Mouse (Mus musculus) lung, embryonic 14.5 days (tissue): ENCODE results near the gene Ahnak. TPM values are rescaled to one million over a fixed set of nuclear protein-coding genes. Genes with fewer than 3 reads are reported as not detected.

Experiments
- ATAC-seq: fragments of 200-750 bp; cut with Nextera tagmentation; 2 replicates; pipeline ENCODE4 v1.8.0; 2017; ENCODE audit warnings: mild to moderate bottlenecking, moderate TSS enrichment, moderate library complexity; ENCODE audit not compliant: insufficient read depth
- DNase-seq: peaks from one replicate; pipeline ENCODE4 v3.0.0-alpha.2; 2015
- H3K27ac ChIP-seq: fragments of 300-500 bp; sonication (generic); 2 replicates; pipeline ENCODE4 v1.5.1; 2014; ENCODE audit warnings: low read depth, mild to moderate bottlenecking, moderate library complexity
- H3K27me3 ChIP-seq: fragments of 300-500 bp; sonication (generic); 2 replicates; pipeline ENCODE4 v1.6.1; 2014; ENCODE audit warnings: low read length, control low read depth; ENCODE audit not compliant: insufficient read depth
- H3K36me3 ChIP-seq: fragments of 300-500 bp; sonication (generic); 2 replicates; pipeline ENCODE4 v1.6.1; 2014; ENCODE audit warnings: control low read depth; ENCODE audit not compliant: insufficient read depth
- H3K4me1 ChIP-seq: fragments of 300-500 bp; sonication (generic); 2 replicates; pipeline ENCODE4 v1.6.1; 2014; ENCODE audit warnings: antibody characterized with exemption, control low read depth; ENCODE audit not compliant: insufficient read depth
- H3K4me2 ChIP-seq: fragments of 300-500 bp; sonication (generic); 2 replicates; pipeline ENCODE4 v1.6.1; 2014; ENCODE audit warnings: mild to moderate bottlenecking
- H3K4me3 ChIP-seq: fragments of 300-500 bp; sonication (generic); 2 replicates; pipeline ENCODE4 v1.5.1; 2014; ENCODE audit warnings: low read depth, low read length
- H3K9ac ChIP-seq: fragments of 300-500 bp; sonication (generic); 2 replicates; pipeline ENCODE4 v1.6.1; 2014
- H3K9me3 ChIP-seq: fragments of 300-500 bp; sonication (generic); 2 replicates; pipeline ENCODE4 v1.6.1; 2016; ENCODE audit warnings: low read depth, low read length, control low read depth
- CTCF ChIP-seq: IDR thresholded peaks from 2 replicates; pipeline ENCODE4 v1.5.1; 2016; ENCODE audit warnings: antibody characterized with exemption, low read depth
- whole genome bisulfite sequencing: fragments of 180-500 bp; shearing (Covaris S2); extraction: QIAGEN DNeasy Blood & Tissue Kit; methylation state at CpG from one replicate; pipeline ENCODE4 v1.1.7; 2014; 5-methylcytosine and 5-hydroxymethylcytosine counted together
- polyA plus RNA-seq: library from polyadenylated mRNA; unstranded; fragments of >200 nt; fragmentation: Nextera tagmentation; extraction: Ambion mirVana; gene quantifications from 2 replicates; pipeline ENCODE4 v1.2.1, GENCODE M21; 2014

Gene Ahnak
- polyA plus RNA-seq, 1 experiment from 2014 or later: 14.9 TPM

GRCm38 (mm10) chr19:9019298-9019697 is 30.2 kb downstream of the Ahnak start:
- ATAC-seq: no peak
- no peaks in the 10 kb centered on the region for H3K4me1 ChIP-seq
- no peak overlapping the region for H3K4me3 ChIP-seq
- no peak for DNase-seq
- H3K27ac ChIP-seq: no peak overlapping the region
- no peak overlapping the region for H3K4me2 ChIP-seq
- H3K9ac ChIP-seq: no peak overlapping the region
- H3K27me3 ChIP-seq: no peaks in the 10 kb centered on the region
- H3K9me3 ChIP-seq: no peaks in the 10 kb centered on the region
- H3K36me3 ChIP-seq: peaks cover 31% of the 10 kb centered on the region
- 74% methylated on average over 3 of the region's 3 CpGs for WGBS
- TF ChIP-seq CTCF: no peak

- peak overlapping the region; percentile 38; the same call in 1 of the 2 replicates for H3K27ac ChIP-seq
- H3K4me3 ChIP-seq: no peak overlapping the region
- H3K4me2 ChIP-seq: no peak overlapping the region
- ATAC-seq (no peak), DNase-seq (peak; percentile 16)
- peaks cover 3% of the 10 kb centered on the region; the same call in 1 of the 2 replicates for H3K36me3 ChIP-seq
- no peaks in the 10 kb centered on the region for H3K9me3 ChIP-seq
- H3K27me3 ChIP-seq: no peaks in the 10 kb centered on the region
- WGBS: 55% methylated on average over 11 of the region's 11 CpGs
- H3K4me1 ChIP-seq: 0 out of 2 replicates have a peak, but pooled peaks cover 4% of the 10 kb centered on the region
- TF ChIP-seq CTCF: no peak
- no peak overlapping the region for H3K9ac ChIP-seq
These were observed 34.1 kb downstream of the Ahnak start for GRCm38 (mm10) chr19:9023021-9023778.

DNA sequence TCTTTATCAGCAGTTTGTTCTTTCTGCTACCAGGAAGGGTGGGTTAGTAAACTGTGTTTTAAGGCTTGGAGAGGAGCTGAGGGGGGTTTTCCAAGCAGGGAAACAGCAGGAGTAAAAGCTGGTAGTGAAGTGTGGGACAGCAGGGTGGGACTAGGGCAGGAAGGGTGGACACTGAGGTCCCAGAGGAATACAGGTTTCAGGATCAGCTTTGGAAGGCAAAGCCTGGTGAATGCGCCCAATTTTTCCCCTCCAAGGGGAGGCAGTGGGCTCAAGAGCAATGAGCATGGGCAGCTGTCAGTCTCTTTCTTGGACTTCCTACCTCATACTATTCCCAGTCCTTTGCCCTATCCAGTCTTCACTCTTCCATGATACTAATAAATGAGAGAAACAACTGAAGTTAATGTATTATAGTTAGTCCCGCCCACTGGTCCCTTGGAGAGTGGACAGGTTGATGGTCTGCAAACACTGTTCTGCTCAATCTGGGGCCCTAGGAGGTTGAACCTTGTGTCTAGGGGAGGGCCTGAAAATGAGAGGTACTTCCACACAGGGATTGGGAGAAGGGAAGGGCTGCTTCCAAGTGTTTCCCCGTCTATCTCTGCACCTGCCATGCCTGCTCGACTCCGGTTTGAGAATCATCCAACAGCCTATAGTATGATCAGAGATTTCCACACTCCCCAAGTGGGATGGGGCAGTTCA is 36.6 kb downstream of the Ahnak start:
- no peak overlapping the region for H3K4me3 ChIP-seq
- no peaks in the 10 kb centered on the region for H3K9me3 ChIP-seq
- ATAC-seq (no peak), DNase-seq (no peak)
- H3K9ac ChIP-seq: no peak overlapping the region
- no peak overlapping the region for H3K27ac ChIP-seq
- H3K4me1 ChIP-seq: 0 out of 2 replicates have a peak, but pooled peaks cover 4% of the 10 kb centered on the region
- H3K4me2 ChIP-seq: no peak overlapping the region
- no peaks in the 10 kb centered on the region for H3K27me3 ChIP-seq
- 72% methylated on average over 5 of the region's 5 CpGs for WGBS
- TF ChIP-seq CTCF: no peak
- no peaks in the 10 kb centered on the region for H3K36me3 ChIP-seq

GRCm38 (mm10) chr19:9026634-9027033 is 37.5 kb downstream of the Ahnak start:
- Histone ChIP-seq H3K4me1 (0 out of 2 replicates have a peak, but pooled peaks cover 4% of the 10 kb centered on the region), H3K4me2 (no peak overlapping the region), H3K36me3 (no peaks in the 10 kb centered on the region), H3K4me3 (no peak overlapping the region), H3K9ac (no peak overlapping the region), H3K27me3 (no peaks in the 10 kb centered on the region), H3K9me3 (no peaks in the 10 kb centered on the region), H3K27ac (no peak overlapping the region)
- ATAC-seq (no peak), DNase-seq (no peak)
- no peak for TF ChIP-seq CTCF
- 84% methylated on average over 4 of the region's 4 CpGs for WGBS

- no peak overlapping the region for H3K4me3 ChIP-seq
- peak overlapping the region; percentile 43; the same call in 1 of the 2 replicates for H3K27ac ChIP-seq
- no peak overlapping the region for H3K4me2 ChIP-seq
- no peak for TF ChIP-seq CTCF
- ATAC-seq (peak; percentile 82), DNase-seq (peak; percentile 79)
- WGBS: 16% methylated on average over 5 of the region's 5 CpGs
- no peaks in the 10 kb centered on the region for H3K27me3 ChIP-seq
- 0 out of 2 replicates have a peak, but pooled peaks cover 4% of the 10 kb centered on the region for H3K4me1 ChIP-seq
- no peaks in the 10 kb centered on the region for H3K36me3 ChIP-seq
- H3K9me3 ChIP-seq: no peaks in the 10 kb centered on the region
- no peak overlapping the region for H3K9ac ChIP-seq
These were observed 38.7 kb downstream of the Ahnak start for GRCm38 (mm10) chr19:9027795-9028194.

GRCm38 (mm10) chr19:9028375-9028774 is 39.3 kb downstream of the Ahnak start:
- no peak overlapping the region for H3K4me3 ChIP-seq
- no peak for TF ChIP-seq CTCF
- no peaks in the 10 kb centered on the region for H3K36me3 ChIP-seq
- 55% methylated on average over 3 of the region's 3 CpGs for WGBS
- no peak overlapping the region for H3K4me2 ChIP-seq
- H3K27me3 ChIP-seq: no peaks in the 10 kb centered on the region
- ATAC-seq: no peak
- no peak for DNase-seq
- H3K9ac ChIP-seq: no peak overlapping the region
- H3K4me1 ChIP-seq: 0 out of 2 replicates have a peak, but pooled peaks cover 4% of the 10 kb centered on the region
- 0 out of 2 replicates have a peak overlapping the region, but pooled peaks have one; percentile 7 for H3K27ac ChIP-seq
- H3K9me3 ChIP-seq: no peaks in the 10 kb centered on the region
